Mouse (Mus musculus) thymus, postnatal 0 days (tissue): ENCODE results near the gene Tgm2. TPM values are rescaled to one million over a fixed set of nuclear protein-coding genes. Genes with fewer than 3 reads are reported as not detected.

Experiments used
- DNase-seq: peaks from one replicate; pipeline ENCODE4 v3.0.0-alpha.2; 2015; ENCODE audit warnings: low spot score
- polyA plus RNA-seq: library from polyadenylated mRNA; unstranded; fragments of >200 nt; fragmentation: Nextera tagmentation; extraction: Ambion mirVana; gene quantifications from 2 replicates; pipeline ENCODE4 v1.2.1, GENCODE M21; 2015

Gene Tgm2
- polyA plus RNA-seq, 1 experiment from 2014 or later: 8.5 TPM

- peak; percentile 23 for DNase-seq
These were observed 30.3 kb downstream of the Tgm2 start for GRCm38 (mm10) chr2:158115838-158116453.

GRCm38 (mm10) chr2:158114931-158115330 lies 31.3 kb downstream of the Tgm2 start:
- peak; percentile 61 for DNase-seq

GRCm38 (mm10) chr2:158113591-158114257 lies 32.5 kb downstream of the Tgm2 start:
- no peak for DNase-seq

DNA sequence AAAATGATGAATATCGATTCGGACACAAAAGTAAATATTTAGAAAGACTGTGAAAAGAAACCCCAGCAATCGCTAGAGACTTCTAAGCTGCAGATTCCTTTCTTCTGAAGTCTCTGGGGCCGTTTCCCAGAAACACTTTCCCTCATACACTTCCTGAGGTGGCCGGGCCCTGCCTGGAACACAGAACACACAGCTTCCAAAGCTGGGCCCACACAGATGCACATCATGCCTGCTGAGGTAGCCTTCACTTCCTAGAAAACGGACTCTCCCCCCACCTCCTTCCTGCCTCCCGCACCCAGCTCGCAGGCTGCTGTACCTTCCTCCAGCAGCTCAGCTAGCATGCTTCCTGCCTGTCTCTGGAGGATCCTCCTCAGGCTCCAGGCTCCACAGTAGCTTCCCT lies 36.7 kb downstream of the Tgm2 start:
- DNase-seq: no peak

- peak; percentile 9 for DNase-seq
These were observed 39.2 kb downstream of the Tgm2 start for GRCm38 (mm10) chr2:158106947-158107587.

GRCm38 (mm10) chr2:158105605-158106004 lies 40.6 kb downstream of the Tgm2 start:
- no peak for DNase-seq

GRCm38 (mm10) chr2:158104966-158105365 lies 41.3 kb downstream of the Tgm2 start:
- DNase-seq: no peak

DNA sequence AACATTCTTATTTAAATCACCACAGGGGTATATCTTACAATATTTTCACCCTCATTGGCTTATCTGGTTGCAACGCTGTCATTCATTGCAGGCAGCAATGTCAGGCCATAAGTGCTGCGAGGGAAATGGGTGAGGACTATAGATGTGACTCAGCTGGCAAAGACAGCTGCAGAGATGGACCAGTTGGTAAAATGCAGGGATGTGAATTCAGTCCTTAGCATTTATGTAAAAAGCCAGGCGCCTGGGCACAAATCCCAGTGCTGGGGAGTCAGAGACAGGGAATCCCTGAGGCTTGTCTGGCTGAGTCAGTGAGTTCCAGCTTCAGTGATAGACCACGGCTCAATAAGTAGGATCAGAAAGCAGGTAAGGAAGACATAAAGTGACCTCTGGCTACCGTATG lies 44.5 kb downstream of the Tgm2 start:
- DNase-seq: no peak

DNA sequence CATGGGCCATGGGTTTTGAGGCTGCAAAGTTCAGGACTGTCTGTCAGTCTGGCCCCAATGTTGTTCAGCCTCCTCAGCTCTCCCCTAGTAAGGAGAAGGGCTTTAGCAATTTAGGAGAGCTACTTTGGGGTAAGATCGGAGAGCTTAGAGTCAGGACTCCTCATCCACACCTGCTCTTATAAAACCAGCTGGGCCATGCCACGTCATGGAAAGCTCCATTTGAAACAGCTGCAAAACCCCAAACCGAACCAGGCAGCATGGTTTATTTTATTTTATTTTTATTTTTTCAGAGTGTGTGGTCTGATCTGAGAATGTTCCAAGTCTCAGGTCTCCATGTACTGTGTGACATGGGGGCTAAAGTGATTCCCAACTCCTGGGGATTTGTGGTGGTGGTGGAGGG lies 46.7 kb downstream of the Tgm2 start:
- no peak for DNase-seq

GRCm38 (mm10) chr2:158098730-158099129 lies 47.5 kb downstream of the Tgm2 start:
- DNase-seq: no peak

DNA sequence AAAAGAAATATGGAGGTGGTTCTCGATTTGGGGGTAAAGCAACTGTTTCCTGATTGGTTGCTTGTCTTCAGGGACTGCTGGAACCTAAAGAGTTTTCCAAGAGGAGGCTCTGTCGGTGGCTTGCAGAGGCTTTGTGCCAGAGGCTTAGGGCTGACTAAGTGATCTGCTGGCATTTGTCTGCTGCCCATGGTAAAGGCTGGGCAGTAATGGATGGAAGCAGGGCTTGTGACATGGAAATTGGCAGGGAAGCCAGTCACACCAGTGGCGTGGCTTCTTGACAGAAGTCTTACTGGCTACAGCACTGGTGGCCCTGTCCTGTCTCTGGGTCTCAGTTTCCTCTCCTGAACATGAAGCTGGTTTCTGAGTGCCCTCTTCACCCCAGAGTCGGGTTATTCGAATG lies 49.2 kb downstream of the Tgm2 start:
- DNase-seq: no peak

DNA sequence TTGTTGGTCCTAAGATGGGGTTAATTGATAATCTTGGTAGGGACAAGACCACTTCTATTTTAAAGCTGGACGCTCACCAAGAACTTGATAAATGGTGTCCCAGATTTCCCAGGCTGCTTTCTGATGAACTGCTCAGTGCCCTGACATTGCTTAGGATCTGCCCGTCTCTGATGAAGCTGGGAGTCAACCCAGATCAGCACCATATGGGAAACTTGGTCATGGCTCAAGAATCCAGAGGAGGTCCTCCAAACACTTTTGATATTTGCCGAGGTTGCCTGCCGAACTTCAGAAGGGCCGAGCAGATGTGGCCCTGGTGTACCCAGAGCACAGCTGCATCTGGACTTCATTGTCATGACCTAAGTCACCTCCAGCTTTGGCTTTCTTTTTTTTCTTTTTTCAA lies 51.4 kb downstream of the Tgm2 start:
- DNase-seq: no peak

DNA sequence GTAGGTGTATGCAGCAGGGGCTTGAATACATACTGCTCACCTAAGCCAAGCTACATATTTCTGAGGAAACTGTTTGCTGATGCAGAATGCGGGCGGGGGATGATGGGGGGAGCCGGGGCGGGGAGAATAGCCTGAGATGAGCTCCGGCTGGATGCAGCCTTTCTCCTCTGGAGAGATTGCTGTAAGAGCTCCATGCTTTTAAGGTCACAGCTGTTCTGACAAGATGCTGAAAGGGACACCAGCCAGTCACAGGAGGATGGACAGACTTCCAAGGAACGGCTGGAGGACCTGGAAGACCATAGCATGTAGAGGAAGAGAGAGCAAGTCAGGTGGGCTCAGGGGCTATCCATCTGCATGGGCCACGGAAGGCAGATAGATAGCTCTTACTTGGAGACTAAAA lies 51.9 kb downstream of the Tgm2 start:
- DNase-seq: no peak

DNA sequence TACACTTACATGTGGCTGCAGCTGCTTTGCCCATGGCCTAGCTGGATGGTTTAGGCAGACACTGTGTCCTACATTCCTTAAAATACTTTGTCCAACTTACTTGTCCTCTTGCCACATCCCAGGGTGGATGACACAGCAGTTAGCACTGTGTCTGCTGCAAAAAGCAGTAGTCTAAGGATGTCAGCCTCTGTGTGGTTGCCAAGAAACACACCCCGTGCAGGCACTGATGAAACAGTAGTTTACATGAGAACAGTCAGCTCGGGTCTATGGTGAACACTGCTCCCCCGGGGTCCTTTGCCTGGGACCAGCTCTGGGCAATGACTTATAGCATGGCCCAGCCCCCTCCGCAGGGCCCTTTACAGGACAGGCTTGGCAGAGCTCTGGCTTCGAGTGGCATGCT lies 52.9 kb downstream of the Tgm2 start:
- no peak for DNase-seq

GRCm38 (mm10) chr2:158090096-158090495 lies 56.1 kb downstream of the Tgm2 start:
- DNase-seq: no peak

- DNase-seq: no peak
These were observed 61.8 kb downstream of the Tgm2 start for GRCm38 (mm10) chr2:158084486-158084885.

DNA sequence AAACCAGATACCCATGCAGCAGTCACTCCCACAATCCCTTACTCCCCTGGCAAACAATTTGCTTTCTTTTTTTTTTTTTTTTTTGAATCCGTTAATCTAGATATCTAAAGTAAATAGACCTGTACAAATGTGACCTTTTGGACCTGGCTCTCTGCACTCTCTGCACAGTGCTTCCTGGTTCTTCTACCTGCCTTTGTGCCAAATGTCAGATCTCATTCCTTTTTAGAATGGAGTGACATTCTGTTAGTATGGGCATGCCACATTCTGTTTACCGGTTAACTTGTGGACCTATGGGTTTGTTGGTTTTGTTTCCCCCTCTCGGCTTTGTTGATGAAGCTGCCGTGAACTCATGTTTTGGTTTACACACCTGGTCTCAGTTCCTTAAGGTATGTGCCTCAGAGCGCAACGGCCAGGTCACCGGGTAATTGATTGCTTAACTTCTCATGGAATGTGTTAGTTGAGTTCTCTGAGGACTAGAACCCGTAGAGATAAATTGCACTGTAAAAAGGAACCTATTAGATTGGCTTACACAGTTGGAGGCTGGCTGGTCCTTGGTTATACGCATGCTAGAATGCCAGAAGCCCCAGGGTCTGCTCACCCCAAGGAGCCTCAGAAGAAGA lies 65.5 kb downstream of the Tgm2 start:
- no peak for DNase-seq

GRCm38 (mm10) chr2:158079843-158080395 lies 66.3 kb downstream of the Tgm2 start:
- DNase-seq: no peak

DNA sequence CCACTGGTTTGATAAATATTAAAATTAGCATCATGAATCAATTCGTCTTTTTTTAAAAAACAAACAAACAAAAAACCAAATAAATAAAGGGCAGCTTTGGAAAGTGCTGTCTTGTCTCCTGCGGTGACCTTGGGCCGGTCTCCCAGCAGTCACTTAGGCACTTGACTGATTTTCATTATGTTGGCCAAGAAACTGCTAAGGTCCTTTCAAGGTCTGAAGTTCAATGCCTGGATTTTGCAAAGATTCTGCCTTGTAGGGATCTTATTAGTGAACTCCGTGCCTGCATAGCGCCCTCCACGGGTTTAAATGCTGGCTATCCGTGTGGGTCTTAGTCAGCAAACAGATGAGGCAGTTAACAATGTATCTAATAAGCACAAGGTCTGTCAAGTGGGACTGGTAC lies 67.3 kb downstream of the Tgm2 start:
- no peak for DNase-seq

- DNase-seq: no peak
These were observed 68.3 kb downstream of the Tgm2 start for GRCm38 (mm10) chr2:158077981-158078380.

- no peak for DNase-seq
These were observed 69.5 kb downstream of the Tgm2 start for GRCm38 (mm10) chr2:158076690-158077089.

- no peak for DNase-seq
These were observed 71.4 kb downstream of the Tgm2 start for GRCm38 (mm10) chr2:158074835-158075234.
